Mouse (Mus musculus) brain, embryonic 14.5 days (tissue): ENCODE data around the gene Wasf2. TPM values are rescaled to one million over a fixed set of nuclear protein-coding genes. Genes with fewer than 3 reads are reported as not detected.

ENCODE experiments used
- DNase-seq: peaks from one replicate; pipeline ENCODE4 v3.0.0-alpha.2; 2011; ENCODE audit warnings: low read depth
- CTCF ChIP-seq: fragments of 200-500 bp; IDR thresholded peaks from 2 replicates; pipeline ENCODE4 v1.5.1; 2012; ENCODE audit warnings: inconsistent platforms, mild to moderate bottlenecking, moderate library complexity, borderline replicate concordance; ENCODE audit not compliant: insufficient read depth, insufficient read length; ENCODE audit errors: extremely low read depth
- POLR2A ChIP-seq: fragments of 200-500 bp; IDR thresholded peaks from 2 replicates; pipeline ENCODE4 v1.6.1; 2012; ENCODE audit warnings: mild to moderate bottlenecking, inconsistent platforms, borderline replicate concordance; ENCODE audit not compliant: poor library complexity, insufficient read depth, insufficient read length, severe bottlenecking; ENCODE audit errors: extremely low read depth
- polyA plus RNA-seq: library from polyadenylated mRNA; depleted of rRNA; stranded (reverse); fragments of >200 nt; gene quantifications from 2 replicates; pipeline ENCODE4 v1.2.3, GENCODE M21; 2012

Wasf2 gene
- polyA plus RNA-seq, 1 experiment = 25.5 TPM

DNA sequence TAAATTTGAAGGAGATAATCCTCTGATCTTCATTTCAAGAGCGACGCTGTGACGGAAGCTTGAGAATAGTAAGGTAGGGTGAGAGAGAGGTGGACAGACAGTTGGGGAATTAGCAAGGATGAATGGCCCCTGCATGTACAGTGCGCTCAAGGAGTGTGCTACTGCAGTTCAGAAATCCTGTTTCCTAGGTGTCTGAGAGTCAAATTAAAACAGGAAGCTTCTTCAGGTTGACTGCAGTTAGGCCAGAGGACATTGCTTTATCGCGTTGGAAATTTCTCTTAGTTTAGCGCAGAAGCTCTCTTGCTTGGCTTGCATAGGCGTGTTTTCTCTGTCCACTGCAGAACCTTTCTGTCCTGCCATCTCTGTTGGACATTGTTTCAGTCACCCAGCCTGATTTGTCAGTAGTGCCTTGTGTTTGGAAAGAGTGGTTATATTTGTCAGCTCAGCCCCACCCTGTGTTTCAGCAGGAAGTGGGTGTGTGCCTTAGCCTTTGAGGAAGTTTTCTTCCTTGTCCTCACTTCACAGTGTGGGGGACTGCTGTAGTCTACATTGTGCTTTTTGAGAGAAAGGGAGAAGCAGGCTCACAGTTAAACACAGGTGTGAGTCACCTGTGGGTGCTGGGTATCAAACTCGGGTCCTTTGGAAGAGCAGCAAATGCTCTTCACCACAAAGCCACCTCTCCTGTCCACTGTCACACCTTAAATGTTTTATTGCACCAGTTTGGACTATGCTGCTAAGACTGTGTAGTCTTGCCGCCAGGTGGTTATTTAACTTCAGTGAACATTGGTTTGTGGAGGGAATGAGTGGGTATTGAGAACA, 39.1 kb downstream of the Wasf2 start:
- TF ChIP-seq POLR2A (no peak), CTCF (no peak)
- no peak for DNase-seq

- DNase-seq = no peak
- TF ChIP-seq CTCF = no peak
- TF ChIP-seq POLR2A = no peak
Observed at GRCm38 (mm10) chr4:133170056-133170524, 39.8 kb downstream of the Wasf2 start.

DNA sequence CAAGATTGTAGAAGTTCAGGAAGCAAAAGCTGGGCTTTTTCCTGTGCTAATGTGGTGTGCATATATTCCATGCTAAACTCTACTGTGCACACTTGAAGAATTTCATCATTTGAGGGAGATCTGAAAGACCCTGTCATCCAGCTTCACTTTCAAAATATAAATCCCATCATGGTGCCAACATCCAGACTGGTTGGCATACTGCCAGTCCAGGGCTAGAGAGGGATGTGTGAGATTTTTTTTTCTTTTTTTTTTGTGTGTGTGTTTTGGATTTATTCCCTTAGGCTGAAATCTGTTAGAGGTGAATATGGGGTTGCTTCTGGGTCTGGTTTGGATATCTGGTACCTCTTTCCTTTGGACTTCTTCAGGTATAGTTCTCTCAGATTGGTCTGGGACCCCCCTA, 40.3 kb downstream of the Wasf2 start:
- no peak for TF ChIP-seq CTCF
- no peak for TF ChIP-seq POLR2A
- DNase-seq = peak; percentile 70

- TF ChIP-seq POLR2A (no peak), CTCF (no peak)
- DNase-seq = no peak
Observed at GRCm38 (mm10) chr4:133172451-133172850, 42.1 kb downstream of the Wasf2 start.

DNA sequence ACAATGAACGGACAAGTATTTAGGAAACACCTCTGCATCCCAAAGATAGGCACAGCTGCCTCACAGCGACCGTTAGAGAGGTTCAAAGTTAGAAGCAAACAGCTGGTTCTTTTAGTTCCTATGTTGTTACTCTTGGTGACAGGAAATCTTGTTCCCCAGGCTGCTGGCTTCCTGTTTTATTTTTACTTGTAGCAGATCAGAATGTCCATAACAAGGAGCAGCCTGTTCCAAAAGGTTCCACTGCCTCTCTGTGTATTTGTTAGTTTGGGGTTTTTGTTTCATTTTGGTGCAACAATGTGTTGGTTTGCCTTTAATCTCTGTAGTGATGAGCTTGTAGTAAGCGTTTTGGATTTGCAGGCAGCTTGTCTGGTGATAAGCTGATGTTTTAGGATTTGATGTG, 44.1 kb downstream of the Wasf2 start:
- TF ChIP-seq CTCF (no peak), POLR2A (no peak)
- no peak for DNase-seq

DNA sequence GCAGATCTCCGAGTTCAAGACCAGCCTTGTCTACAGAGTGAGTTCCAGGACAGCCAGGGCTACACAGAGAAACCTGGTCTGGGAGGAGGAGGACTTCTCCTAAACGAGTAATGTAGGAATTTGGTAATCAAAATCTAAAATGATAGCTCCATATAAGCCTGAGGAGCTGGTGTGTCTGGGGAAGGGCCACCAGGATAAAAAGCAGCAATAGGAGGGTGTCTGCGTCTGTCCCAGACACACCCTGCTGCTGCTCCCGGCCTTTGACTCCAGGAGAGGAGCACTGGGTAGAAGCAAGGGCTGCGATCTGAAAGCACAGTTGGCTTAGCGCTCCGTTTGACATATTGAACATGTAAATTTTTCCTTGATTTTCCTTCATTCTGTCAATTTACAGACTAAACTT, 45.0 kb downstream of the Wasf2 start:
- no peak for TF ChIP-seq CTCF
- no peak for DNase-seq

- DNase-seq = peak; percentile 70
- TF ChIP-seq CTCF (no peak), POLR2A (no peak)
Observed at GRCm38 (mm10) chr4:133175998-133176760, 45.9 kb downstream of the Wasf2 start.

DNA sequence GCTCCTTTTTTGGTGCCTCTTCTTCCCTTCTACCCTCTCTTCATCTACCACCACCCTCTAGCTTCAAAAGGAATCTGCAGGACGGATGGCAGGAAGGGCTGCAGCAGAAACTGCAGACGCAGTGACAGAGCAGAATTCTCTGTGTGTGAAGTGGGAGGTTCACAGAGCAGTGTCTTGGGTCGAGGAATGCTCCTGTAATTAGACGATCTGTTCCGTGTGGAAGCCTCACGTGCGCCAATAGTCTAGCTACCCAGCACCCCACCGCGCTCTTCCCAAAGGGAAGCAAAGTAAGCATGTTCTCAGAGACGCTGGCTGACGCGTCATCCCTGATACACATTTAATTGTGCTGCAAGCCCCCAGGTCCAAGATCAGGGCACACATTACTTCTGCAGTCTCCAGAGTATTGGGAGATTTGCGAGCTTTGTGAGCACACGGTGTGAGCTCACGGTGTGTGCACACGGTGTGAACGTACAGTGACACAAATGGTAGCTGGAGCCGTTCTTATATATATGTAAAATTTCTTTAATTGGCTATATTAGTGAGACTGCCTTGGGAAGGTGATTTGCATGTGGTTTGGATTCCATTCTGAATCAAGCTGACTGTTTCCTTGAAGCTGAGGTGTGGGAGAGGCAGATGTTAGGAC, 46.6 kb downstream of the Wasf2 start:
- no peak for TF ChIP-seq CTCF
- no peak for TF ChIP-seq POLR2A
- DNase-seq = peak; percentile 78

DNA sequence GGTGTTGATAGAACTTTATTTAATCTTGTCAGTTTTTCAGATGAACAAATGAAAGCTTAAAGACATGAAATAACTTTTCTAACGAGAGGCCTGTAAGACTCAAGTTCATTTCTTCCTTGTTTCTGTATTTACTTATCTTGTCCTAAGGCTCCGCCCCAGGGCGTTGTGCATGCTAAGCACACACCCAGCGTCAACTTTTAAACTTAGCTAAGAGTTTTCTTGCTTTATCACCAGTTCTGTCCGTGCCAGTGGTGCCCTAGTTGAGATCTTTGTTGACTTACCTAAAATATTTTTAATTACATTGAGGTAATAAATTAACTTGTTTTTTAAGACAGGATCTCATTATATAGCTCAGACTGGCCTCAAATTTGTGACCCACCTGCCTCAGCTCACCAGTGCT, 48.0 kb downstream of the Wasf2 start:
- TF ChIP-seq POLR2A (no peak), CTCF (no peak)

GRCm38 (mm10) chr4:133179258-133179657, 49.0 kb downstream of the Wasf2 start:
- TF ChIP-seq POLR2A (no peak), CTCF (no peak)
- DNase-seq = no peak

More for the DNA sequence above, 48.0 kb downstream of the Wasf2 start:
- no peak for DNase-seq

- no peak for TF ChIP-seq POLR2A
- no peak for TF ChIP-seq CTCF
Observed at GRCm38 (mm10) chr4:133182439-133183033, 52.2 kb downstream of the Wasf2 start.

More at GRCm38 (mm10) chr4:133182439-133183033, 52.2 kb downstream of the Wasf2 start:
- no peak for DNase-seq
